Mouse (Mus musculus): ENCODE data around the gene 9530068E07Rik. TPM values are rescaled to one million over a fixed set of nuclear protein-coding genes. Genes with fewer than 3 reads are reported as not detected.

The 9530068E07Rik gene
- 64.3 and 79.3 TPM in 2 replicates for polyA plus RNA-seq (2015; fragmentation: Nextera tagmentation; extraction: Ambion mirVana)

GRCm38 (mm10) chr11:52395940-52396596 is at the start of gene 9530068E07Rik:
9530068E07Rik (plus strand) TSS chr11:52396428.

GRCm38 (mm10) chr11:52360471-52361277 is 35.6 kb upstream of the 9530068E07Rik start, which contains the start of gene Vdac1:
Vdac1 (plus strand) TSS chr11:52360860.

Other genes with a start within 250 kb of the 9530068E07Rik start
- gene Olfr1371, start 182.4 kb upstream of the 9530068E07Rik start, polyA plus RNA-seq (2015; fragmentation: Nextera tagmentation; extraction: Ambion mirVana) = not detected in 2 replicates
- 346 and 349 TPM in 2 replicates for gene Skp1a, start 164.4 kb upstream of the 9530068E07Rik start, polyA plus RNA-seq (2015; fragmentation: Nextera tagmentation; extraction: Ambion mirVana)
- 2.1 and 3.2 TPM in 2 replicates for gene Tcf7, start 113.4 kb upstream of the 9530068E07Rik start, polyA plus RNA-seq (2015; fragmentation: Nextera tagmentation; extraction: Ambion mirVana)
- 123 and 126 TPM in 2 replicates for gene Vdac1, start 35.6 kb upstream of the 9530068E07Rik start, polyA plus RNA-seq (2015; fragmentation: Nextera tagmentation; extraction: Ambion mirVana)

Data from spleen, postnatal 0 days (tissue).